Mouse (Mus musculus) 416B (cell line): ENCODE results near the gene Ppia.
"Not testable (repeated sequence)": the region's sequence is repeated elsewhere in the genome, so short reads cannot be mapped to it uniquely, and the experiment has no call there.

Experiments used
- DNase-seq: peaks from one replicate; pipeline ENCODE4 v3.0.0; 2011; ENCODE audit warnings: low read depth

The Ppia gene

DNA sequence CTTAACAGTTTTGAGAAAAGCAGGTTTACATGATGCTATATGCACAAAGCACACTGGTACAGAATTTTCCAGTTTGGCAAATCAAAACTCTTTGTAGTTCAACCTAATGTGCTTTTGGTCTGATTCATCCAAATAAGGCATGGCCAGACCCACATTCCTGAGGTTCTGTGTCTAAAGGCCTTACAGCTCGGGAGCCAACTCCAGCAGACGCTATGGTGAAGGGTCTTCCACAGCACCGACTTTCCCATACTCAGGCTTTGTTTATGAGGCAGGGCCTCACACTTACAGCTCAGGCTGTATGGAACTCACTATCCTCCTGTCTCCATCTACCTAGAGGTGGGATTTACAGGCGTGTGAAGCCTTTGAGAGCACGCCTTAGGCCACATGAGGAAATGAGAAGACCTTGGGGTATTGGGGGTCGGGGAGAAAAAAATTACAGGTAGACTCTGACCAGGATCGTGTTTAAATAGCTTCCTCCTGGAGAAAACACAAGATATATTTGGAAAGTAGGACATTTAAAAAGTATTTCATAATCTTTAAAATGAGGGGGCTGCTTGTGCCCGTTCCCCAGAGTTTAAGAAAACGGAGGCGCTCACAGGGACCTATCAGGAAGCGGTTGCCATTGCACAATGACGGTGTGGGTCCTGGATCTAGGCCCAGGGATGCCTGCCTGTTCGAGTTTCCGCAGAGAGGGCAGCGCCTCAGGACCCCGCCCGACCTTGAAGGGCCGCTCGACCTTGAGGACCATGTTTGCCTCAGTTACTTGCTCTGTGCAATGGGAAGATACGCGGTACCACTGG, at the start of gene Ppia:
Ppia (plus strand) TSS at position 693 of the 800 bp plus-strand sequence.
- DNase-seq, result peak; percentile 94

- peak; percentile 93 for DNase-seq
Observed at GRCm38 (mm10) chr11:6365885-6366284, 49.4 kb upstream of the Ppia start.

DNA sequence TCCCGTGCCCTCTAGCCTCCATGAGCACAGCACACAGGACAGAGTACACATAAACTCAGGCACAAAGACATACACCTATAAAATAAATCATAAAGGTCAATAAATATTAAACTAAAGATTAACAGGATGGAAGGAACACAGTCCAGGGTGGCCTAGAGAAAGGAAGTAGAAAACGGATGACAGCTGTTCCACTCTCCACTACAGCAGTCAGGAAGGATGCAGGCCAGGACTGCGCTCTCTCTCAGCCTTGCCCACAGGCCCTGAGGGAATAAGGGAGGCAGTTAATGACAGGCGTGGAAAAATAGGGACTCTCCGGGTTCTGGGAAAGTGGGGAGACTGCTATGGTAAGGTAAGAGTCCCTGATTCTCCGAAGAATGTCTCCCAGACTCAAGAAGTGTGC, 48.8 kb upstream of the Ppia start:
- DNase-seq, result no peak

- no peak for DNase-seq
Observed at GRCm38 (mm10) chr11:6367156-6367555, 48.1 kb upstream of the Ppia start.

GRCm38 (mm10) chr11:6367986-6368385, 47.3 kb upstream of the Ppia start:
- not testable (repeated sequence) for DNase-seq

- DNase-seq, result no peak
Observed at GRCm38 (mm10) chr11:6371376-6372155, 43.7 kb upstream of the Ppia start.

DNA sequence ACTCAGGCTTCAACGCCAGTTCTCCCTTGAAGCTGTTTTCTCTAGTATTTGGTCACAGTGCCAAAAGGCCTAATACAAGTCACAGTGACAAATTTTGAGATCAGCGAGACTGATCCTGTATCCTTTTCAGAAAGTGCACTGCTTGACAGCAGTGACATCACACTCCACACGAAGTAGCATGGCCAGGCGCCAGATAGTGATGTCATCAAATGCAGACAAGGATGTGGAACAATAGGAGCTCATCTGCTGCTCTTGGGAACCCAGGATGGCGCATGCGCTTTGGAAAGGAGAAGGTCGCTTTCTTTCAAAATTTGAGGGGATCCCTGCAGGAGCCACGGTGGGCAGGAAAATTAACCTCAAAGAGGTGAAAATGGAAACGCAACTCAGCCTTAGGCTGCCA, 42.5 kb upstream of the Ppia start:
- DNase-seq, result no peak

GRCm38 (mm10) chr11:6380916-6381315, 34.3 kb upstream of the Ppia start:
- DNase-seq, result peak; percentile 58

GRCm38 (mm10) chr11:6388126-6388725, 27.0 kb upstream of the Ppia start:
- no peak for DNase-seq

GRCm38 (mm10) chr11:6388726-6389413, 26.4 kb upstream of the Ppia start, which contains the start of gene Zmiz2:
Gene Zmiz2, plus strand, starts transcription at chr11:6389074.
- DNase-seq, result peak; percentile 93

DNA sequence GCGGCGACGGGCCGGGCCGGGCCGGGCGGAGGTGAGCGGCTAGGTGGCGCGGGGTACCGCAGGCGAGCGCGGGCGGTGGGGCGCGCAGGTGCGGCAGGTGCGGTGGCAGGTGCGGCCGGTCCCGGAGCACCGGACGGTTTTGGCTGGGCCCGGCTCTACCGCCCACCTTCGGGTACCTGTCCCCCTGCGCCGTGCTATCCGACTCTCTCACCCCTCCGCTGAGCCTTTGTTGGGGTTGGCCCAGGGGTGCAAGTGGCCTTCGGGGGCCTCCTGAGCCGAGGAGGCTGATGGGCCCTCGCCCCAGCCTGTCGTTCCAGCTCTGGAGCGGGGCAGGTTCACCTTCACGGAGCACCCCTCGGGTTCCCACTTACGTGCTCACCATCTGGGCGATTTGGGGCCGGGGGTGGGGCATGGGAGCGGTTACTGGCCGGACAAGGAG, 25.7 kb upstream of the Ppia start:
- no peak for DNase-seq

DNA sequence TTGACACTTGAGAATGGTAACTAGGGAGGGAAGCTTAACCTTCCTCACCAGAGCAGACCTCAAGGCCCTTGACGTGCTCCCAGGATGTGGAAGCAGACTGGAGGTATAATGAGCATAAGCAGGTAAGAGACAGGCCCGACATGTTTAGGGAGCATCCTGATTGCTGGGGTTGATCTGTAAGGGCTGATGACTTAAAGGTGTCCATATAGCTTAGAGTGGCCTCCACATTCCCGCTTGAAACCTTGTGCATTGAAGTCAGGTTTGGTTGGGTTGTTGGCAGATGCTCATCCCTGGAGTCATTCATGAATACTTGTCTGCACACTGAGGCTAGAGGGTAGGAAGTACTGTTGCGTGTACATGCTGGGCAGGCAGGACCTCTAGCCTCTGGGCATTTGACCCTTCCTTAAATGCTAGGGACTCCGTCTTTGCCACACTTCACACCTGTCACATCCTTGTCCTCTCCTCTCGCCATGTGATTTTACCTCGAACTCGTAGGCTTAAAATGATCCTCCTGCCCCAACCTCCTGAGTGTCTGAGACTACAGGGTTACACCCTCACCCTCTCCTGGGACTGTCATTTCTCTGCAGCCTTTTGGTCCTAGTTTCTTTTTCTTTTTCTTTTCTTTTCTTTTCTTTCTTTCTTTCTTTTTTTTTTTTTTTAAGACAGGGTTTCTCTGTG, 24.7 kb upstream of the Ppia start:
- DNase-seq, result no peak

GRCm38 (mm10) chr11:6391516-6392276, 23.5 kb upstream of the Ppia start:
- DNase-seq, result no peak

DNA sequence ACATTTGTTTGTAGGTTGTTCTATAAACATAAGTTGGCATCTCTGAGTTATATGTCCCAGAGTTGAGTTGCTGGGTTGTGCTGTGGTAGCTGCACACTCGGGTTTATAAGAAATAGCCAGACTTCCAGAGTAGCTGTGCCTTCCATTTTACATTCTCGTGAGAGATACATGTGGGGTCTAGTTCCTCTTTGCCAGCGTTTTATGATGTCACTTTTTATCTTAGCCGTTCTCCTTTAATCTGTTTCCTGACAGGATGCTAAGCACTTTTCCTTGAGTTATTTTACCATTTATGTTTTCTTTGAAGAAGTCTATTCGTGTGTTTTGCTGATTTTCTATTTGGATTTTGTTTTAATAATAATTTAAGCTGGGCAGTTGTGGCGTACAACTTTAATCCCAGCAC, 22.4 kb upstream of the Ppia start:
- DNase-seq, result peak; percentile 73

GRCm38 (mm10) chr11:6393866-6394265, 21.4 kb upstream of the Ppia start:
- DNase-seq, result no peak

DNA sequence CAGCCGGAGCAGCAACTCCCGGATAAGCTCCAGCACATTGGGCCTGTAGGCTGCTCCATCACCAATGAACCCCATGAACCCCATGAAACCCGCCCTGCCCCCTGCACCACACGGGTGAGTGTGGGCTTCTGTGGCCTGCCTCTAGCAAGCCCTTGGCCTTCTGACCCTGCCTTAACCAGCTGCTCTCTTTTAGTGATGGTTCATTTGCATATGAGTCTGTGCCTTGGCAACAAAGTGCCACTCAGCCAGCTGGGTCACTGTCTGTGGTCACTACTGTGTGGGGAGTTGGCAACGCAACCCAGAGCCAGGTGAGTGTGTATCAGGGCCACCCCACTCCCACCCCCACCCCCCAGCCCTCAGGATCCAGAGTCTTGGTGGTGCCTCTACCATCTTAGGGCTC, 19.7 kb upstream of the Ppia start:
- DNase-seq, result no peak

DNA sequence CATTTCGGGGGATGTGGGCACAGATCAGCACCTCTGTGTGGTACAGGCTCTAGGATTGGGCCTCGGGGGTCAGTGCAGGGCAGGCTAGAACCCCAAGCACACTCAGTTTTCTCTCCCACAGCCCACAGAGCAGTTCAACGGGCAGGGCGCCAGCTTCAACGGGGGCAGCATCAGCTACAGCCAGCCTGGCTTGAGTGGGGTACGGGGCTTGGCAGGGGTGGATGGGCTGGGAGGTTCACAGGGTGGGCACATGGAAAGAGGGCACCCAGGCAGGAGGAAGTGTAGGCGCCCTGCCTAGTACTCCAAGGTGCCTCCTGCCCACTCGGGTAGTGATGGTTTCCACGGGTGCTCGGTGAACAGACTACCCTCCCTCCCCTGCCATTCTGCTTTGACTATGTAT, 17.1 kb upstream of the Ppia start:
- DNase-seq, result no peak

- DNase-seq, result peak; percentile 75
Observed at GRCm38 (mm10) chr11:6402515-6403510, 12.4 kb upstream of the Ppia start.

GRCm38 (mm10) chr11:6403830-6404405, 11.3 kb upstream of the Ppia start:
- DNase-seq, result no peak
